Mouse (Mus musculus): ENCODE data around the gene Asb16.

GRCm38 (mm10) chr11:102285095-102285834 is 16.7 kb downstream of the Asb16 start:
- TF ChIP-seq CTCF (conservative IDR thresholded peaks at IDR 0.05; ENCODE audit: low read length) = no peak
- TF ChIP-seq POU5F1 (IDR thresholded peaks at IDR 0.05; ENCODE audit: borderline replicate concordance, low read length) = no peak
- no peak for TF ChIP-seq NANOG (IDR thresholded peaks at IDR 0.05; ENCODE audit: borderline replicate concordance, low read length)

All from E14TG2a.4 (cell line).